Mouse (Mus musculus) ovary, postnatal 14 days (tissue): ENCODE results near the gene Fbxo2.
"Not testable (repeated sequence)": the region's sequence is repeated elsewhere in the genome, so short reads cannot be mapped to it uniquely, and the experiment has no call there.

Source experiments
- DNase-seq: peaks from one replicate; pipeline ENCODE4 v3.0.0; 2022; ENCODE audit warnings: low spot score

Fbxo2 gene

GRCm38 (mm10) chr4:148174495-148174862 lies 14.1 kb downstream of the Fbxo2 start:
- DNase-seq = no peak

GRCm38 (mm10) chr4:148176603-148177002 lies 16.2 kb downstream of the Fbxo2 start:
- not testable (repeated sequence) for DNase-seq

GRCm38 (mm10) chr4:148177716-148178115 lies 17.3 kb downstream of the Fbxo2 start:
- DNase-seq = no peak

- no peak for DNase-seq
These were observed 21.1 kb downstream of the Fbxo2 start for GRCm38 (mm10) chr4:148181483-148181882.

- DNase-seq = no peak
These were observed 21.9 kb downstream of the Fbxo2 start for GRCm38 (mm10) chr4:148182363-148182762.

- DNase-seq = no peak
These were observed 24.1 kb downstream of the Fbxo2 start for GRCm38 (mm10) chr4:148184564-148184963.

- DNase-seq = no peak
These were observed 25.4 kb downstream of the Fbxo2 start for GRCm38 (mm10) chr4:148185819-148186218.

GRCm38 (mm10) chr4:148188767-148189166 lies 28.3 kb downstream of the Fbxo2 start:
- not testable (repeated sequence) for DNase-seq

GRCm38 (mm10) chr4:148192707-148193245 lies 32.4 kb downstream of the Fbxo2 start:
- no peak for DNase-seq

GRCm38 (mm10) chr4:148194400-148194799 lies 34.0 kb downstream of the Fbxo2 start:
- DNase-seq = no peak

- DNase-seq = no peak
These were observed 38.3 kb downstream of the Fbxo2 start for GRCm38 (mm10) chr4:148198721-148199120.

GRCm38 (mm10) chr4:148203557-148203956 lies 43.1 kb downstream of the Fbxo2 start:
- DNase-seq = no peak

- no peak for DNase-seq
These were observed 43.8 kb downstream of the Fbxo2 start for GRCm38 (mm10) chr4:148204061-148204872.

GRCm38 (mm10) chr4:148204873-148205232 lies 44.4 kb downstream of the Fbxo2 start:
- DNase-seq = no peak

GRCm38 (mm10) chr4:148214460-148215136 lies 54.2 kb downstream of the Fbxo2 start:
- DNase-seq = no peak

- DNase-seq = no peak
These were observed 55.0 kb downstream of the Fbxo2 start for GRCm38 (mm10) chr4:148215264-148215900.
